Mouse (Mus musculus) heart, embryonic 12.5 days (tissue): ENCODE measurements around the gene Ltb. TPM values are rescaled to one million over a fixed set of nuclear protein-coding genes. Genes with fewer than 3 reads are reported as not detected.

ENCODE experiments used
- ATAC-seq: fragments of 200-750 bp; cut with Nextera tagmentation; 2 replicates; pipeline ENCODE4 v1.8.0; 2017; ENCODE audit warnings: moderate TSS enrichment, moderate library complexity; ENCODE audit not compliant: insufficient number of reproducible peaks, low FRiP score
- H3K27ac ChIP-seq: fragments of 300-500 bp; sonication (generic); 2 replicates; pipeline ENCODE4 v1.5.1; 2016; ENCODE audit warnings: mild to moderate bottlenecking, moderate library complexity; ENCODE audit not compliant: poor library complexity, severe bottlenecking
- H3K27me3 ChIP-seq: fragments of 300-500 bp; sonication (generic); replicated peaks from 2 replicates; pipeline ENCODE4 v1.6.1; 2016; ENCODE audit warnings: mild to moderate bottlenecking, moderate library complexity
- H3K36me3 ChIP-seq: fragments of 300-500 bp; sonication (generic); 2 replicates; pipeline ENCODE4 v1.6.1; 2016; ENCODE audit warnings: mild to moderate bottlenecking, moderate library complexity
- H3K4me1 ChIP-seq: fragments of 300-500 bp; sonication (generic); replicated peaks from 2 replicates; pipeline ENCODE4 v1.6.1; 2016; ENCODE audit warnings: mild to moderate bottlenecking
- H3K4me2 ChIP-seq: fragments of 300-500 bp; sonication (generic); 2 replicates; pipeline ENCODE4 v1.6.1; 2016; ENCODE audit warnings: mild to moderate bottlenecking, moderate library complexity
- H3K4me3 ChIP-seq: fragments of 300-500 bp; sonication (generic); 2 replicates; pipeline ENCODE4 v1.5.1; 2016; ENCODE audit warnings: mild to moderate bottlenecking
- H3K9ac ChIP-seq: fragments of 300-500 bp; sonication (generic); 2 replicates; pipeline ENCODE4 v1.6.1; 2016; ENCODE audit warnings: mild to moderate bottlenecking, moderate library complexity
- H3K9me3 ChIP-seq: fragments of 300-500 bp; sonication (generic); replicated peaks from 2 replicates; pipeline ENCODE4 v1.6.1; 2016; ENCODE audit warnings: mild to moderate bottlenecking, moderate library complexity
- WGBS: fragments of 180-500 bp; shearing (Covaris S2); methylation state at CpG from one replicate; pipeline ENCODE4 v1.1.7; 2016; 5-methylcytosine and 5-hydroxymethylcytosine counted together
- polyA plus RNA-seq: library from polyadenylated mRNA; unstranded; fragments of >200 nt; fragmentation: Nextera tagmentation; extraction: Ambion mirVana; gene quantifications from 2 replicates; pipeline ENCODE4 v1.2.1, GENCODE M21; 2016

The Ltb gene
- polyA plus RNA-seq, 1 experiment from 2014 or later = 0.14 TPM

DNA sequence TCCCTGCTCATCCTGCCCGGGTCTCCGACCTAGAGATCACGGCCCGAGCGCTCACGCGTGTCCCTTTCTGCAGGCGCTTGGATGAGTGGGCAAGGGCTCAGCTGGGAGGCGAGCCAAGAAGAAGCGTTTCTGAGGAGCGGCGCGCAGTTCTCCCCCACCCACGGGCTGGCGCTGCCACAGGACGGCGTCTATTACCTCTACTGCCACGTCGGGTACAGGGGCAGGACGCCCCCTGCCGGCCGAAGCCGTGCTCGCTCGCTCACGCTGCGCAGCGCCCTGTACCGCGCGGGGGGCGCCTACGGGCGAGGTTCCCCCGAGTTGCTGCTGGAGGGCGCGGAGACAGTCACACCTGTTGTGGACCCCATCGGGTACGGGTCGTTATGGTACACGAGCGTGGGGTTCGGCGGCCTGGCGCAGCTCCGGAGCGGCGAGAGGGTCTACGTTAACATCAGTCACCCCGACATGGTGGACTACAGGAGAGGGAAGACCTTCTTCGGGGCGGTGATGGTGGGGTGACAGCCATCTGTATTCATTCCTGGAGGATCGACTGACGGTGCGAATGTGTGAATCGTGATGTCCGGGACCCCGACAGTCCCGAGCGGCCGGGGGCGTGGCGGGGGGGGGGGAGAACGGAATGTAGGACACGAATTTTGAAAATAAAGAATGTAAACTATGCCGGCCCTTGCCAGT lies 1.5 kb downstream of the Ltb start:
- Histone ChIP-seq H3K27ac (no peak overlapping the region), H3K9ac (peak overlapping the region; percentile 50), H3K4me1 (peaks cover 19% of the 10 kb centered on the region), H3K9me3 (no peaks in the 10 kb centered on the region), H3K27me3 (peaks cover 59% of the 10 kb centered on the region), H3K4me3 (peak overlapping the region; percentile 48), H3K36me3 (no peaks in the 10 kb centered on the region), H3K4me2 (peak overlapping the region; percentile 84)
- WGBS = 1% methylated on average over 66 of the region's 66 CpGs
- peak; percentile 86 for ATAC-seq

DNA sequence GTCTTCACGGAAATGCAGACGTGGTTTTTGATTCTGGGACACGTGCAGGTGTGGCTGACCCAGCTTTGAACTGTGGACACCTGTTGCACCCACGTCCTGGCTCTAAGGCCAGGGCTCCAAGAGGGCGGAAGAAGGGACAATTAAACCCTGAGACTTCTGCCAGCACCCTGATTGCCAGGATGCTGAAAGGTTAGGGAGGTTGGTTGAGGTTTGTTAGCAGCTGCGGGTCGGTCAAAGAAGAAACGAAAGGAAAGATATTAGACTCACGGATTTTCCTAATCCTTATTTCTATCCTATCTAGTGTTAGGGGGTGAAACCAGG lies 2.0 kb downstream of the Ltb start:
- Histone ChIP-seq H3K4me1 (peaks cover 19% of the 10 kb centered on the region), H3K27me3 (peaks cover 64% of the 10 kb centered on the region), H3K9me3 (no peaks in the 10 kb centered on the region), H3K4me3 (peak overlapping the region; percentile 48), H3K27ac (no peak overlapping the region), H3K9ac (peak overlapping the region; percentile 50; the same call in 1 of the 2 replicates), H3K36me3 (no peaks in the 10 kb centered on the region), H3K4me2 (peak overlapping the region; percentile 84)
- 31% methylated on average over 9 of the region's 9 CpGs for WGBS
- no peak for ATAC-seq

DNA sequence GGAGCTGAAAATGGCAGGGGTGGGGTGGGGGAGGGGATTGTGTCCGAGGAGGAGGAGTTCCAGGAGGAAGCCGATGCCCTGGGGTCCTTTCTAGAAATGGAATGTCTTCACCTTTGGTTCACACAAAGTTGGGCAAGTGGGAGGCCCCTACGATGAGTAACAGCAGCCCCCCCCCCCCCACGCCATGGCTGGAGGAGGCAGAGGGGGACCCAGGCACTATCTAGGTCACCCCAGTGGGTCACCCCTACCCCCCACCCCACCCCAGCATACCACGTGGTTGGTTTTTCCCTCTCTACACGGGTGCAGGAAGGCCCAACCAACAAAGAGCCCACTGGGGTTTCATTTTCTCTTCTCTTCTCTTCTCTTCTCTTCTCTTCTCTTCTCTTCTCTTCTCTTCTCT lies 2.9 kb downstream of the Ltb start:
- Histone ChIP-seq H3K27me3 (peaks cover 72% of the 10 kb centered on the region), H3K36me3 (no peaks in the 10 kb centered on the region), H3K4me2 (no peak overlapping the region), H3K9me3 (no peaks in the 10 kb centered on the region), H3K27ac (no peak overlapping the region), H3K9ac (no peak overlapping the region), H3K4me3 (no peak overlapping the region), H3K4me1 (peaks cover 19% of the 10 kb centered on the region)
- WGBS = 45% methylated on average over 5 of the region's 6 CpGs
- no peak for ATAC-seq

DNA sequence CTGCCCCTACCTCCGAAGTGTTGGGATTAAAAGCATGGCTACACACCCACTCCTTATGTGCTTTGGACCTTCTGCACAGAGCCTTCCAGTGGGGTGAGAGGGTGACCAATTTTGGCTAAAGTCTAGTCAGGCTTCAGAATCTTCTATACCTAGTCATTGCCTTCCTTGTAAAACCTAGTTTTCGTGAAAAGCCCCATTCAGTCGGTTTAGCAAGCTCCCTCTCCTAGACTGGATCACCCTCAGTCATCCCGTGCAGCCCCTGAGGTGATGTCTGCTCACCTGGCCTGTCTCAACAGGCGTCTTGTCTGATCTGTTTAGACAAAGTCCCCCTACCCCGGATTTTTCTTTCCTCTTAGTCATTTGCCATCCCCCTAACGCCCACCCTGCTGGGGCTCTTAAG lies 3.8 kb downstream of the Ltb start:
- no peak overlapping the region for H3K9ac ChIP-seq

DNA sequence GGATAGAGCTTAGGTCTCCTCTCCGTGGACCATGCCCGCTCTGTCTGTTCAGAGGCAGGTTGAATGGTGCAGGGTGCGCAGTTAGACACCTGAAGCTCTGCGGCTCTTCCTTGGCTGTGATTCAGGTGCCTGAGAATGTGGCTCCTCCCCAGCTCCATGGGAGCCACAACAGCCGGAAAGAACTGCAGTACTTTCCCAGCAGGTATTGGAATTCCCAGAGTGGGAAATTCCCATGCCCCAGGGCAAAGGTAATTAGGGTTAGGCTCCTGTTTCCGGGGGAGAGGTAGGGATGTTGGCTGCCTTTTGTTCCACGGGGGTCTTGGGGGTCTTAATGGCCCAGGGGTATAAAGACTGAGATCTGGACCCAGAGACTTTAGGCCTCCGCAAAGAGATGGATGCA lies 4.7 kb downstream of the Ltb start:
- Histone ChIP-seq H3K4me3 (no peak overlapping the region), H3K4me1 (peaks cover 19% of the 10 kb centered on the region), H3K9ac (no peak overlapping the region), H3K9me3 (no peaks in the 10 kb centered on the region), H3K27ac (no peak overlapping the region), H3K27me3 (peaks cover 82% of the 10 kb centered on the region), H3K36me3 (no peaks in the 10 kb centered on the region), H3K4me2 (no peak overlapping the region)
- ATAC-seq = no peak
- 30% methylated on average over 8 of the region's 8 CpGs for WGBS

More for the DNA sequence above, 3.8 kb downstream of the Ltb start:
- peaks cover 81% of the 10 kb centered on the region for H3K27me3 ChIP-seq
- 55% methylated on average over 7 of the region's 7 CpGs for WGBS
- H3K4me1 ChIP-seq = peaks cover 19% of the 10 kb centered on the region
- no peak overlapping the region for H3K4me2 ChIP-seq
- H3K36me3 ChIP-seq = no peaks in the 10 kb centered on the region
- no peaks in the 10 kb centered on the region for H3K9me3 ChIP-seq
- no peak overlapping the region for H3K4me3 ChIP-seq
- ATAC-seq = no peak
- no peak overlapping the region for H3K27ac ChIP-seq

DNA sequence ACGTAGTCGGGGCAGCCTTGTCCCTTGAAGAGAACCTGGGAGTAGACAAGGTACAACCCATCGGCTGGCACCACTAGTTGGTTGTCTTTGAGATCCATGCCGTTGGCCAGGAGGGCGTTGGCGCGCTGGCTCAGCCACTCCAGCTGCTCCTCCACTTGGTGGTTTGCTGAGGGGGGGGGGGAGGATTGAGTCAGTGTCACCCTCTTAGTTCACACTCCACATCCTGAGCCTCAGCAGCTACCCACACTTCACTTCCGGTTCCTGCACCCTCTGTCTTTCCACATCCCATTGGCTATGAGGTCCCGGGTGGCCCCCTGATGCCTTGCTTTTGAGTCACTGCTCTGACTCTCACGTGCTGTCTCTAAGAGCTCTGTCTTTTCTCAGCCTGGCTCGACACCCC lies 6.2 kb downstream of the Ltb start:
- Histone ChIP-seq H3K36me3 (no peaks in the 10 kb centered on the region), H3K9ac (no peak overlapping the region), H3K4me2 (no peak overlapping the region), H3K27me3 (peaks cover 81% of the 10 kb centered on the region), H3K4me3 (no peak overlapping the region), H3K9me3 (no peaks in the 10 kb centered on the region), H3K27ac (no peak overlapping the region), H3K4me1 (peaks cover 16% of the 10 kb centered on the region)
- ATAC-seq = no peak
- WGBS = 68% methylated on average over 11 of the region's 11 CpGs

DNA sequence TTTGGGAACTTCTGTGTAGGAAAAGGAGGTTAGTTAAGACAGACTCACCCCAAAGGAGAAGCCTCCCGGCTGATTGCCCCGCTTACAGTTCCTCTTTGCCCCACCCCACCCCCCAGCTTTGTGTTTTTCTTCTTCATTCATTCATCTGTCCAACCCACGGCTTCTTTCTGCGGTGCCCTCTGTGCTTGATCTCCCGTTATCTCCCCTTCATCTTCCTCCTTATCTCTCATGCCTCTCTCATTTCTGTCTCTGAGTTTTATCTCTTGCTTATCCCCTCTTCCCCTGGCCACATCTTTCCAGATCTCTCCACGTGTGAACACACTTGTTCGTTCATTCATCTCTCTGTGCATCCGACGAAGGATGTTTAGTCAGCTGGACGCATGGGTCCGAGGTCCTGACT lies 6.9 kb downstream of the Ltb start:
- peaks cover 76% of the 10 kb centered on the region for H3K27me3 ChIP-seq
- H3K4me2 ChIP-seq = no peak overlapping the region
- H3K9ac ChIP-seq = no peak overlapping the region
- ATAC-seq = no peak
- WGBS = 52% methylated on average over 11 of the region's 11 CpGs
- H3K4me1 ChIP-seq = peaks cover 8% of the 10 kb centered on the region; the same call in 1 of the 2 replicates
- no peaks in the 10 kb centered on the region for H3K9me3 ChIP-seq
- no peak overlapping the region for H3K27ac ChIP-seq
- no peaks in the 10 kb centered on the region for H3K36me3 ChIP-seq
- H3K4me3 ChIP-seq = no peak overlapping the region

DNA sequence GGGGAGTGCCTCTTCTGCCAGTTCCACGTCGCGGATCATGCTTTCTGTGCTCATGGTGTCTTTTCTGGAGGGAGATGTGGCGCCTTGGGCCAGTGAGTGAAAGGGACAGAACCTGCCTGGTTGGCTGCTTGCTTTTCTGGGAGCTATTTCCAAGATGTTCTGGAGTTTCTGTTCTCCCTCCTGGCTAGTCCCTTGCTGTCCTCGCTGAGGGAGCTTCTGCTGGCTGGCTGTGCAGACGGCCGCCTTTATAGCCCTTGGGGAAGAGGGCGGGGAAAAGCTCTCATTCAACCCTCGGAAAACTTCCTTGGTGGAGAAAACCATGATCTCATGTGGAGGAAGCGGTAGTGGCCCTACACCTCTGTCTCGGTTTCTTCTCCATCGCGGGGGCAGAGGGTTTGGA lies 7.5 kb downstream of the Ltb start, which contains the start of gene Tnf:
Gene Tnf (minus strand): TSS at position 221 of the 400 bp plus-strand sequence.
- Histone ChIP-seq H3K27ac (no peak within 1 kb of the TSS), H3K27me3 (peaks cover 70% of the 10 kb centered on the region), H3K4me2 (no peak within 1 kb of the TSS), H3K9me3 (no peaks in the 10 kb centered on the region), H3K9ac (no peak within 1 kb of the TSS), H3K4me1 (0 out of 2 replicates have a peak, but pooled peaks cover 6% of the 10 kb centered on the region), H3K36me3 (no peaks in the 10 kb centered on the region), H3K4me3 (no peak within 1 kb of the TSS)
- 27% methylated on average over 13 of the region's 13 CpGs for WGBS
- ATAC-seq = no peak

DNA sequence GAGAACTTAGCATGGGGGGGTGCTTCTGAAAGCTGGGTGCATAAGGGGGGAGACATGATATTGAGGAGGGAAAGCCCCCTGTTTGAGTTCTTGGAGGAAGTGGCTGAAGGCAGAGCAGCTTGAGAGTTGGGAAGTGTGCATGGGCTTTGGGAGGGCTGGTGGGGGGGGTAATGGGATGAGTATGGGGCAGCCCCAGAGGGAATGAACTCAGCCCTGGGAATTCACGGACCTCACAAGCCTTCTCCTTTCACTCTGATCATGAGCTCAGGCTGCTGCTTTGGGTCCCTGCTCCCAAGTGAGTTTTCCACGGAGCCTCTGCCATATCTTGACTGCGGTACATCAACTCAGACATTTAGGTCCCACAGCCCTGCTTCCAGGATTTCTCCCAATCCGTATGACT lies 8.2 kb downstream of the Ltb start:
- H3K27me3 ChIP-seq = peaks cover 64% of the 10 kb centered on the region
- H3K27ac ChIP-seq = no peak overlapping the region
- H3K9ac ChIP-seq = no peak overlapping the region
- ATAC-seq = no peak
- H3K9me3 ChIP-seq = no peaks in the 10 kb centered on the region
- 59% methylated on average over 4 of the region's 4 CpGs for WGBS
- H3K36me3 ChIP-seq = no peaks in the 10 kb centered on the region
- 0 out of 2 replicates have a peak, but pooled peaks cover 6% of the 10 kb centered on the region for H3K4me1 ChIP-seq
- H3K4me2 ChIP-seq = no peak overlapping the region
- no peak overlapping the region for H3K4me3 ChIP-seq

DNA sequence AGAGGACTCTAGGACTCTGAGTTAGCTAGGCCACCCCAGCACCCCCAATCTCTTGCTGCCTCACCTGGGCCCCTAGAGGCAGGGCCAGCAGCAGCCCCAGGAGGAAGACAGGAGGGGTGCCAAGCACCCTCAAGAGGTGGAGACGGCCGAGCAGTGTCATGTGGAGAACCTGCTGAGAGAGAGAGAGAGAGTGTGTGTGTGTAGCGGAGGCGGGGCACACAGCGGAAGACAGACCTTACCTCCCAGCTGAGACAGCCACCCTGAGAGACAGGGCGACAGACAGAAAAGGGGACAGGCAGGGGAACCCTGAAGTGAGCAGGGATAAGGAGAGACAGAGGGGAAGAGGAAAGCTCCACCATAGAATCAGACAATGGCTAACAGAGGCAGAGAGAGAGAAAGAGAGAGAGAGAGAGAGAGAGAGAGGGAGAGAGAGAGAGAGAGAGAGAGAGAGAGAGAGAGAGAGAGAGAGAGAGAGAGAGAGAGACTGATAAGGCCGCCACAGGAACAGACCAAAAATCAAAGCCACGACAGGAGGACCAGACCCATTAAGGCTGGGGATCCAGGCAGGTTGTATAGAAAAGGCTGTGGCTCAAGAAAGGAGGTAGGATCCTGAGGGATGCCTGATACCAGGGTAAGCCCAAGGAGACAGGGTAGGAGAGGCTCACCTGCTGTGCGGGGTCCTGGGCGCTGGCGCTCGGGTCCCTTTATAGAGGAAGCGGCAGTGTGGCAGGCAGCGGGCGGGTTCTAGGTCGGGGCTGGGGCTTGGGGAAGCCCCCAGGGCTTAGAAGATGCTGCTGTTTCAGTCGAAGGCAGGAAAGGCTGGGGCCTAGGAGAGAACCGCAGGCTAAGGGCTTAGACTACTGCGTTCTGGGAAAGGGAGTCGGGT lies 10.5 kb downstream of the Ltb start, which contains the start of gene Lta:
Gene Lta (minus strand): TSS at position 858 of the 886 bp plus-strand sequence.
- peak within 1 kb of the TSS; percentile 13; the same call in 1 of the 2 replicates for H3K9ac ChIP-seq
- ATAC-seq = no peak
- H3K27me3 ChIP-seq = peaks cover 57% of the 10 kb centered on the region
- H3K9me3 ChIP-seq = no peaks in the 10 kb centered on the region
- H3K36me3 ChIP-seq = no peaks in the 10 kb centered on the region
- H3K4me3 ChIP-seq = no peak within 1 kb of the TSS
- peak within 1 kb of the TSS; percentile 9; the same call in 1 of the 2 replicates for H3K4me2 ChIP-seq
- H3K4me1 ChIP-seq = 0 out of 2 replicates have a peak, but pooled peaks cover 6% of the 10 kb centered on the region
- H3K27ac ChIP-seq = no peak within 1 kb of the TSS
- 21% methylated on average over 20 of the region's 20 CpGs for WGBS

DNA sequence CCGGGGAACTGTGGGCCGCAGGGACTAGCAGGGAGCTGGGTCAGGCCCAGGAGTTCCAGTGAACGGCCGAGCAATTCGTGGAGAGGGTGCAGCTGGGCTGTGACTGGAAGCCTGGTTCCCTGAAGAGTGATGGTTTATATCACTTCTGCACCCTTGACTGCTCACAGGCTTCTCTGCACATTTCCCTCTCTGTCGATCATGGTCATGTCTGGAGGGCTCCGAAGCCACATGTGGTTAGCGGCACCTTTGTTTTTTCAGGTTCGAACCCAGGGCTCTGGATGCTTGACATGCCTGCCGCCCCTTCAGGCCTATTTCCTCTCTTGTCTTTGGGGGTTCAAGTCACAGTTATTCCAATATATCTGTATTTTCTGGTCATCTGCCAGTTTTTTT lies 11.1 kb downstream of the Ltb start:
- 46% methylated on average over 10 of the region's 10 CpGs for WGBS
- Histone ChIP-seq H3K36me3 (no peaks in the 10 kb centered on the region), H3K27ac (no peak overlapping the region), H3K4me3 (no peak overlapping the region), H3K9me3 (no peaks in the 10 kb centered on the region), H3K4me1 (0 out of 2 replicates have a peak, but pooled peaks cover 6% of the 10 kb centered on the region), H3K9ac (peak overlapping the region; percentile 13; the same call in 1 of the 2 replicates), H3K4me2 (peak overlapping the region; percentile 9; the same call in 1 of the 2 replicates), H3K27me3 (peaks cover 55% of the 10 kb centered on the region)
- ATAC-seq = no peak
